Mouse (Mus musculus) induced T-regulatory cell, adult 2 months (primary cell): ENCODE data around the gene Disp2.
A peak's percentile ranks its signal among the peaks of the same experiment; 100 is the strongest.

Source experiments
- DNase-seq: peaks from one replicate; pipeline ENCODE4 v3.0.0-alpha.2; 2012; ENCODE audit warnings: low read depth

Gene Disp2

DNA sequence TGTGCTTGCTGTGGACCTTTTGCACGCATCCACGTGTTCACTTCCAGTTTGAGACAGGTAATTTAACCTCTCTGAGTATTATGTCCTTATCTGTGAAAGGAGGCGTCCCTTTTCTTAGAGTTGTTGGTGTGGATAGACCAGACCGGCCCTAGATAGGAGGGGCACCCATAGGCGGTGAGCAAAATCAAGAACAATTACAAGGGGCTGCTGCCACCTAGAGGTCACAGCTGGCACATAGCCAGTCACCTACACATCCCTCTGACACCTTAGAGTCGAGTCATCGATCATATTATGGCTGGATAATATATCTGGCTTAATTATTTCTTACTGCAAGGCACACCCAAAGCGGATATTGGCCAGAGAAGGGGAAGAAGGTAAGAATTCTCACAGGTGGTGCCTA, 19.7 kb upstream of the Disp2 start:
- DNase-seq, result peak; percentile 82

DNA sequence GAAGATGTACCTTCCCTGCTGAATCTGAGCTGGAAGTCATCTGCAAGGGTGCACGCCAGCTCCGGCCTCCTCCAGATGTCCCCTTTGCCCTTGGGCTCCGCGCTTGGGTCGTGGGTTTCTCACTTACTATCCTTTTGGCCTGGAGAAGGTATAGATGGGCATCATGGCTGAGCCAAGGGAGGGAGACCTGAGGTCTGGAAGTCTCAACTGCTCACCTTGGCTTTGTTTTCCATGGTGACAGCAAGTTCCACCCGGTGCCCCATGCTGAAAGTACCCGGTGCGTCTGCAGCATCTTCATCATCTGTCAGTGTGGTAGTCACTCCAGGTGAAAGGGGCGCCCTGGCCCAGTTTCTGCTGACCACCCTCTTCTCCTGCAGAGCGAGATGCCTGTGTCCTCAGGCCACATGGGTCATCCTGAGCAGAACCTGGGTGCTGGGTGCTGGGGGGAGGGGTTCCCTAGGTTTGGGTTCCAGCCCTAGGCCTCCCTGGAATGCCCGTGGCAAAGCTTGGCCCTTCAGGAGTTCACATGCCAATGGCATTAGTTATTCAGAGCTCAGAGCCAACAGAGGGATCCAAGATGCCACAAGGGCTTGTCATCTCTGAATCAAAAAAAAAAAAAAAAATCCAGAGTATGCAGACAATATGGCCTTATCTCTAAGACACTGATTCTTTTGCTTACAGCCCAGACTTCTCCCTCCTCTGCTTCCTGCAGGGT, 19.1 kb upstream of the Disp2 start:
- no peak for DNase-seq

DNA sequence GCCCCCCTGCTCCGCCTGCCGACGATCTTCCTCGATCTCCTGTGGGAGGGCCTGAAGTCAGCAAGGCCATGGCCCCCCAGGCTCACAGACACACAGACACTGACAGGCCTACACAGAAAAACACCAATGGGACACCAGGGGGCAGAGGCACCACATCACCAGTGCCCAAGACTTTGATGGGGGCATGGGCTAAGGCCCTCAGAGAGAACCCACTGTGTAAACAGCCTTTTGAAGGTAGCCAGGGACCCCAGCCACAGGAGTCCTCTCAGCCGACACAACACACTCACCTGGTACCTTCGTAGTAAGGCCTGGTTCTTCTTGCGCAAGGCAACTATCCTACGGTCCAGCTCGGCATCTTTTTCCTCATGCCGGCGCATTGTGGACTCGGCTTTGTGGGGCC, 18.2 kb upstream of the Disp2 start:
- DNase-seq, result no peak

DNA sequence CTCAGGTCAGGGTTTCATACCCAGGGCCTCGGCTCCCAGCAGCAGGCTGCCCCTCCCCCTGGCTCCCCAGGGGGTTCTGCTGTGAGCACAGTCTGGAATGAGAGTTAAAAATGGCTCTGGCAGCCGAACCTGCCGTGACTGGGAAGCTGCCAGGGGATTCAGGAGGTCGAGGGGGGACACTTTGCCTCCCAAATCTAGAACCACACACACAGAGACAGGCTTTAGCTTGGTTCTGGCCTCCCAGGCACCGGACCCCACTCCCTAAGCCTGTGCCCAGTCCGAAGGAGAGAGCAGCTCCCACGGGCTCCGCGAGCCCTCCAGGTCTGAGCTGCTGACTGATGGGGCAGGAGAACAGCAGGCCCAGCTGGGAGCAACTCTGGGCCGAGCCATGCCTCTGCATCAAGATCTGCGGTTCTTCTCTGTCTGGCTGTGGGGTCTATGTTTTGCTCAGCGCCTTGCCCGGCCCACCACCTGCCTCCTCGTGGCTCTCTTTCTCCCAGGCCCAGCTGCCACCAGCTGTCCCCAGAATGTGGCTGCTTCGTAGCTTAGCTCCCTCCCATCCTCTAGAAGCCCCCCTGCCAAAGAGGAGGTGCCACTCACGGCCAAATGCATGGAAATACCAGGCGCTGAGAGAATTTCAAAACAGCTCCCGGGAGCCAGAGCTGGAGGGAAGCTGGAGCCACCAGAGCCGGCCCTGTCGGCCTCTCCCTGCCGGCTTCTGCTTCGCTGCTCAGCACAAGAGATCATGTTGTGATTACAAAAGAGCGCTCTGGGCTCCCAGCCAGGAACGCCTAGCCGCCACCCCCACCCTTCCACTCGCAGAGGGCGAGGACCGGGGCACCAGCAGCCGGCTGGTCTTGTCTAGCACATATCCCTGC, 17.4 kb upstream of the Disp2 start, which contains the start of gene Ccdc9b:
Gene Ccdc9b (minus strand): TSS at position 756 of the 878 bp plus-strand sequence.
- DNase-seq, result no peak

DNA sequence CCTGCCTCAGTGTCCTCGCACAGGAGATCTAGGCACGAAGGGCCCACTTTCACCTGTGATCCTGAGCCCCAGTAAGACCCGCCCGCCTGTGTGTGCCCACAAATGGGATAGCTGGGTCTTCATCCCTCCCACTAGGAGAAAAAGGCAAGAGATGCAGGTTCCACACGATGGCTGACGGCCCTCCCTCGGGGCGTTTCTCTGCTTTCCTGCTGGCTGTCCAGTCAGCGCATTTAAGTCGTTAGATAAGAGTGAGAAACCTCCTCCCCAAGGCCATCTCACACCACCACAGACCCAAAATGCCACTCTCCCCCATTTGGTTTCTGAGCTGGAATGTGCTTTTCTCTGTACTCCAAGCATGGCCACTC, 16.8 kb upstream of the Disp2 start:
- DNase-seq, result no peak

DNA sequence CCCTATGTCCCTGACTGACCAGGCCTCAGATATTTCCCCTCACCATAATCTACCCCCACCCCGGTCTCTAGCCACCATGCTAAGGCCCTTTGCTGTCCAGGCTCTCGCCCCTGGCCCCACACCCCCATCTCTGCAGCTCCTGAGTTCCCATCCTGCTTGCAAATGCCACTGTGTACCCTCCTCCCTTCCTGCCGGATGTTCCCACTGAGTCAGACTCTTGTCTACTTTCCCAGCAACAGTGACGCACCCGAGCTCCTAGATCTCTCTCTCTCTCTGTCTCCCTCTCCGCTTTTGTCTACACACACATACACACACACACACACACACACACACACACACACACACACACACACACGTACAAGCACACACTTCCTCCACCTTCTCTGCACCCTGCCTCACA, 16.1 kb upstream of the Disp2 start:
- DNase-seq, result no peak

DNA sequence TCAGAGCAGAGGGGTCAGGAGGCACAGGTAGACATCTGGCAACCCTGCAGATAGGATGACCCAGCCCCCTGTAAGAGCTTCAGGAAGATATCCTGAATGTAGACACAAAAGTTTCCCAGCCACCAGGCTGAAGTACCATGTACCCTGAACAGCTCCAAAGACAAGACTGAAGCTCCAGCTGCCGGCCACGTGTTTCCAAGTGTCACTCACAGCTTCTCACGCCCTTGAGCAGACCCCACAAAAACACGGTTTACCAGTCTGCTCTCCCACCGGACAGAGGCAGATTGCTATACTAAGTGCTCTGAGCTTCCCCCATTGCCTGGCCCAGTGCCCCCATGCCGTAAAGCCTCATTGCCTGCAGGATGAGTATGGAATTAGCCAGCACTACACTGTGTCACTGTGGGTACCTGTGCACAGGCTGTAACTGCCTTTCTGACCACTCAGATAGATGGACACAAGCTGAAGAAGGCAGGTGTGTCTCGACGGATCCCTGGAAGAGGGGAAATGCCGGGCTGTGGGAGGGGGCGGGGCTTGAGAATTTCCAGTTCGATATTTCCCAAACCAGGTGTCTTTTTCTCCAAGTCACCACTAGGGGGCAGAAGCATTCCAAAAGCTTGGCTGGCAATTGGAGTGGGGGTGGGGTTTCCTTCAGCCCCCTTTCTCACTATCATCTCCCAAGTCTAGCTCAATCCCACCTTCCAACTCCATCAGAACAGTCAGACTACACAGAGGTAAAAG, 15.3 kb upstream of the Disp2 start:
- peak; percentile 67 for DNase-seq

DNA sequence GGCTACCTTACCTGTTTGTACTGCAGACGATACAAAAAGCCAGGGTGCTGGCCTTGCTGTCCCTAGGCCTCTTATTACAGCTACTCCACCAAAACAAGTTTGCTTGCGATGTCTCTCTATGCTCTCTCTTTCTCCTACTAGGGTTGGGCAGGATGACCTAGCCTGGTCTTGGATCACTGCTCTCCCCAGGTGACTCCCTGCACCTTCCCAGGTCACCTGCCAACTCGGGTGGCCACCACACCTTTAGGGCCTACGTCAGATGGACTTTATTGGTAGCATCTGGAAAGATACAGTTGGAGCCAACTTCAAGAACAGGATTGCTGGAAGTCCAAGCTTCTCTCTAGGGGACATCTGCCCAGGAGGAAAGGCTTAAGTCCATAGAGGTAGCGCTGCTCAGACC, 14.6 kb upstream of the Disp2 start:
- no peak for DNase-seq

DNA sequence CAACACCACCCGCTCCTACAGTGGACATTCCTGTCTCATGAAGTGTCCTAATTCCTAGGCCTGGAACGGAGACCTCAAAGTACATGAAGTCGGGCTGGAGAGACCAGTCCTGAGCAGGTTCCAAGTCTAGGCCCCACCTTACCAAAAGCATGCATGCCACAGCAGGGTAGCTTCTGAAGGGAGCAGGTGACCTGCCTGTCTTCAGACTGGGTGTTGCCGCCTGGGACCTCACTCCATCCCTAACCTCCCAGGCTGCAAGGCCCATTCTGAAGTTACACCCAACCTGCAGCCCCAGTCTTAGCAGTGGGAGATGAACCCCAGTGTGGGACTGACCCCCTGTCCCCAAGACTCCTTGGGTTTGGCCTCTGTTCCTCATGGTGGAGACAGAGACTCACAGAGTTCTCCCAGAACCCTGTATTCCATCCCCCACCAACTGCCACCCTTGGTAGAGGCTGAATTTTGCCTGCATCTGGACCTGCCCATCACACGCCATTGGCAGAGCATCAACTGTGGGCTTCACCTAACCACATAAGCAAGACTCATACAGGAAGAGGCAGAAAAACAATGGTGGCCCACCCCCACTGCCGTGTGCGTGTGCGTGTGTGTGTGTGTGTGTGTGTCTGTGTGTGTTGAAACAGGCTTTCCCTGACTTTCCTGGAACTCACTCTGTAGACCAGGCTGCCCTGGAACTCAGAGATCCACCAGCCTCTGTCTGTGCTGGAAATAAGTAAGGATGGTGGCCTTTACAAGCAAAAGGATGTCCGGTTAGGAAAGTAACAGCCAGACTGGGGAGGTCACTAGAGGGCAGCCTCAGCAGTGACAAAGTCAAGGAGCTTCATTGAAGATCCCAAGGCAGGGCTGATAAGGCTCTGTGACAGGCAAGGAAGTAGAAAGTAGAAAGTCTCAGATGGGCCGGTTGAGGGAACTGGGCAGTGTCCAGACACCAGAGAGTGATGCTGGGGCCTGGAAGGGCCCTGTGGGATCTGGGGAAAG, 13.2 kb upstream of the Disp2 start:
- no peak for DNase-seq

DNA sequence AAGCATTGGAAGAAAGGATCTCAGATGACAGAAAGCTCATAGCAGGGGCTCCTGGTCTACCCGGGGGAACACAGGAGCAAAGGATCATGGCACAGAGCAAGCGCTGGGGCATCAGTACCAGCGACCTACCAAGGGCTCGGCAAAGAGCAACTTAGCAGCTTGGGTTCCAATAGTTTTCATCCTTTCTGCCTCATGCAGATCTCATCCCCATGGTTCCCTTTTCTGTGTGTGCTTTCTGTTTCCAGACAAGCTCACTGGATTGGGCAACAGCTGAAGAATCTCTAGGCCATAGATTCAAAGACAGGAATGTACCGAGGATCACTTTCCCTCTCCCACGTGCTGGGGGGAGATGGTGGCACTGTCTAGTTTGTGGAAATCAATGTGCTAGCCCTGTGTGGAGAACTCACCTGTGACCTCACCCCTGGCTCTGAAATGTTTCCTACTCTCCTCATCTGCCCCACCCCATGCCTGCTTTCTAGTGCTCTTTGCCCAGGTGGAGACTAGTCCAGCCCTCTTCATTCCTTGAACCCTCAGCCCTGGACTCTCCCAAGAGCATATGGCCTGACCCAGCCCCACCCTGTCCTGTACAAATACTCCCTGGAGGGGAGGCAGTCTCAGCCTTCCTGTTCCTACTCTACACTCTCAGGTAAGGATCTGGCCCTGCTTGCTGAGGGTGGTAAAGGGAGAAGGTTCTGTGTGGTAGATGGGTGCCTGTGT, 7.2 kb upstream of the Disp2 start, which contains the start of gene Phgr1:
Gene Phgr1 (plus strand): TSS at position 612 of the 717 bp plus-strand sequence.
- DNase-seq, result no peak

DNA sequence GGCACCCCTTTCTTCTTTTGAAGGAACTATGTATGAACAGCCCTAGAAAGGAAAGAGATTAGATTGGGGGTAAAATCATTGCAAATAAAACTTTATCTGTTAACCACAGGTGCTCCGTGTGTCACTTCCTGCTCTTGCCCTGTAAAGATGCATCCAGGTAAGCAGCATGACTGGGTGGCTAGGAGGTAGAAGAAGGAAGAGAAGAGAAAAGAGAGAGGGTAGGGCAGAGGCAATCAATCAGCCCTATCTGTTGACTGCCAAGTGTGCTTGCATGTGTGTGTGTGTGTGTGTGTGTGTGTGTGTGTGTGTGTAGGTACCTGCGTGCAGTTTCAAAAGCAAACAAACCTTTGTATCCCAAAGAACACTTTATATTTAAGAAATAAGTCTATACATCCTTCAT, 5.0 kb upstream of the Disp2 start:
- no peak for DNase-seq

DNA sequence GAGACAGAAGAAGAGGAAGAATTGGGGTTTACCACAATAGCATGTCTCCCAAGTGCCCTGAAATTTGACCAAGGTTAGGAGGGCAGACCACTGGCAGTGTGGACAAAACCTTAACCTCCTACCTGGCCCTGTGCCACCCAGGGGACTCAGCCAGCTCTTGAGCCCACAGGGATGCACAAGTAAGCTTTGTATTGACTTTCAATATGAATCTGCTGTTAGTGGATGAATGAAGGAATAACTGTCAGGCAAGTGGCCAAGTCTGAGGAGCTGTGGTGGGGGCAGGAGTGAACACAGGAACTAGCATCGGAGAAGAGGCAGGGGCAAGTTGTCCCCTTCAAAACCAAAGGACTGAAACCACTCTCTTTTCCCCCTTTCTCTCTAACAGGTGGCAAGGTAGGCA, 4.1 kb upstream of the Disp2 start:
- no peak for DNase-seq

DNA sequence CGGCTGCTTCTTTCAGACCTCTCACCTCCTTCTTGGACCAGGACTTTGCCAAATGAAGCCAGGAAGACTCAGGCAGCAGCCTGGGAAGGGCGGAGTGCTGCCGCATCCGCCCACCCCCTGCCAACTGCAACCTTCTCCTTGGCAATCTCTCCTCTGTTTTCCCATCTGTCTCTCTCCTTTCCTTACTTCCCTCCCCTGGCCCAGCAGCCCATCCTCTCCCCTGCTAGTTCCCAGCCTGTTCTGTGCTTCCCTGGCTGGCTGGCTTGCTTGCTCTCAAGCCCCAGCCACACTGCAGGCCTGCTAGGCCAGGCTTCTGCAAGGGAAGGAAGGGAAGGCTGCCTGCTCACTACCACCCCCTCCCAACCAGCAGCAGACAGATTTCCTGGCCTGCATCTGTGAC, 3.7 kb upstream of the Disp2 start:
- no peak for DNase-seq

DNA sequence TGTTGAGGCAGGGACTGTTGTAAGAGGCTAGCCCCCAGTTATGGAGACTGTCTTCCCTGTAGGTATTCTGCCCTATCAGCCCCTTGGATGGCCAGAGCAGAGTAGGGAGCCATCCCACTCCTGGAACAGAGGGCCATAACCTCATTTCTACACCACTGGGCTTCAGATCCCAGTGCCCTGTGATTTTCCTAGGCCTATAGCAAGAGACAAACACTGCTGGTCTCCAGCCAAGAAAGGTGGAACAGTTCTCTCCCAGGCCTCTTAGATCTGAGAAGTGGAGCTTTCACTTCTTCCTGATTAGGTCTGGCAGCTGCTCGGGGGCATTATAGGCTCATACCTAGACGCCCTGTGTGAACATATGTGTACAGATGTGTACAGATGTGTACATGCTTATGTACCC, 3.2 kb upstream of the Disp2 start:
- no peak for DNase-seq

DNA sequence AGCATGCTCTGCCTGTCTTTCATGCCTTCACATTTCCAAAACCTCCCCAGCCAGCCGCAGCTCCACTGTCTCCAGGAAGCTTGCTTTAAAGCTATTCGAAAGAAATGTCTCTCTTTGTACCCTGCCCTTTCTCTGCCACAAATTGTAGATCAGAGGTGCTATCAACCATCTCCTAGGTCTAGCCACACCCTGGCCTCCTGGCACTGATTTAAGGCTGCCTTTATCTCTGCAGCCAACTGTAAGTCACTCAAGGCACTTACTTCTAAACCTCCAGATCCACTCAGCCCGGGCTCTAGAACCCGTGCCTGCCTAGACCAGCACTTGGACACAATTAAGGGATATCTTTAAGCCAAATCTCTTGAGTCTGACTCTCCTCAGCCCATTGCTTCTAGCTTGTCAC, 1.1 kb upstream of the Disp2 start:
- no peak for DNase-seq

DNA sequence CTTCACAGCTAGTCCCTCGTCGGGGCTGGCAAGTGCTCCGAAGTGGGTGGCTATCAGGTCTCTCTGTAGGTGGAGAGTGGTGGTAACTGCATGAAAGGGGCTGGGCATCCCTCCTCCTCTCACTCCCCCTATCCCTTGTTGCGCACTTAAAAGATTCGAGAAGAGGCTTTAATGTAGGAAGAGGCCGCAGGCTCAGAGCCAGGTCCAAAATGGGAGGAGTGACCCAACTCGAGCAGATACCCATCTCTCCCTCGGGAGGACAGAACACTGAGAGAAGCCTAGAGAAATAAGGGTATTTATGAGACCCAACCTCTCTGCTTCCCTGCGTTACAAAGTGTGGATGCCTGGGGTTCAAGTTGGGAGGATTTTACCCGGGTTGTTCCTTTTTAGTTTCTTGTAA, 454 bp upstream of the Disp2 start:
- no peak for DNase-seq

DNA sequence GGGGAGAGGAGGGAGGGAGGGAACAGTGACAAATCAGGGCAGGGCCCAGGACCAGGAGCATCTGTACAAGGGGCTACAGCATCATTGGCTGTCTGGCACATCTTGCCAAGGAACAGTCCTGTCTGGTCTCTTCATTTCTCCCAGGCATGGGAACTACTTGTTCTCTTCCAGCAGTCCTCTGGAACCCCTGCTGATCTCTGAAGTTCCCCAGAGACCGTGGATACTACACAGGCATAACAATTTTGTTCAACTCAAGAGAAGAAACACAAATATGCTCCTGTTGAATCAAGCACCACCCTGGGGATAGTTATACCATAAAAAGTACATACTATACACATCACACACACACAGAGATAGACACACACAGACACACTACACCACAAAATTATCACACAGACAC, 1.6 kb downstream of the Disp2 start:
- DNase-seq, result no peak

DNA sequence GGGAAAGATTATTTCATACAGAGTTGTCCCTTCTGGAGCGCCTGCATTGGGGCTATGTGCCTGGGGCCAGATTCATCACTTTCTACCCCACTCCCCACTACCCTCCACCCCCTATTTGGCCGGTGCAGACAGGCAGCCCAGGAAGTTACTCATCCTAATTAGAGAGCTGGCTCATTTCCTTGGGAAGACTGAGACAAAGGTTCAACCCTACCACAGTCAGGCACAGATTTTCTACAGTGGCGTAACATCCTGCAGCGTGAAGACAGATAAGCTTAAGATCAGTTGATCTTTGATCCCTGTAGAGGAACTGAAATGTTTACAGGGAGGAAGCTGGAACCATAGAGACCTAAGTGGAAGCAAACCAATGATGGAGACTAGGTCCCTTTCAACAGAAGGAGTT, 2.8 kb downstream of the Disp2 start:
- no peak for DNase-seq

DNA sequence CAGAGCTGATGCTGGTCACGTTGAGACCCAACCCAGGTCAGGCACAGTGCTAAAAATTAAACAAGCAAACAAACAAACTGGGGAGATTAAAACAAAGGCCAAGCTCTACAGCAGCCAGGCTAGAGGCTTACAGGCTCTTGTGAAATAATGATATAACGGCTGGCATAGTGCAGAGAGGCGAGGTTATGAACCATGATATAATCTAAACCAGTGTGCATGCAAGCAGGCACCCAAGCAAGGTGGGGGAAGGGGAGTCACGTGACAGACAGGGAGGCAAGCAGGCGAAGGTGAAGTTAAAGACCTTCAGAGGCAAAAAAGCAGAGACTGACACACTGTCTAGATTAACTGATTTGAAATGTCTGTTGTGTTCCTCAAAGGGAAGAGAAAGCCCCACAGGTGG, 3.6 kb downstream of the Disp2 start:
- DNase-seq, result no peak

DNA sequence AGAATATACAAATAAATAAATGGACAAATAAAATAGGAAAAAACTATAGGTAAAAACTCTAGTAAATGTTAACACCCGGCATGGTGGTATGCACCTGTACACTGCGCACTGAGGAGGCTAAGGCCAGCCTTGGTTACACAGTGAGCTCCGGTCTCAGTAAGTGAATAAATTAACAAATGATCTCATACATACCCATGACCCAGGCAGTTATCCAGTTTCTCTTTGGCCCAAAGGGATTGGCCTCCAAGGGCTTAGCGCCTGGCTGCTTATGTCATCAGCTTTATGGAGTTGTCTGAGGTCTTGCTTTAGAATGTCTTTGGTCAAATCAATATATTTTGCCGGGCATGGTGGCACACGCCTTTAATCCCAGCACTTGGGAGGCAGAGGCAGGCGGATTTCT, 4.1 kb downstream of the Disp2 start:
- DNase-seq, result no peak

DNA sequence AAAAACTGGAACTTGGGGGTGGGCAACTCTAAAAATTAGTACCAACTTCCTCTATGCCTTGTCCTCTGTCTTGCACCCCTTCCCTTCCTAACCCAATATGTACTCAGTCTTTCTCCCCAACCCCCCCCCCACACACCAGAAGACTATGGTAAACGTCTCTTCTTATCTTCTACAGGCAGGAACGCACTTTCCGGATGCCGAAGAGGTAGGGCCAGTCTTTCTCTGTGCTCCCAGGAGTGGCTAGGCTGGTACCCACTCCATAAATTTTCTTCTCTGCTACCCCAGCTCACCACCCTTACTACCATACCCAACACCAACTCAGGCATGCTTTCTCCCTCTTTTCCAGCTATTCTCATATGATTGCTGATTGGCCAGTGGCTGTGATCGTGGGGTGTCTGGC, 7.0 kb downstream of the Disp2 start:
- no peak for DNase-seq
